Mouse (Mus musculus): ENCODE data around the gene Snx27.

Gene Snx27

DNA sequence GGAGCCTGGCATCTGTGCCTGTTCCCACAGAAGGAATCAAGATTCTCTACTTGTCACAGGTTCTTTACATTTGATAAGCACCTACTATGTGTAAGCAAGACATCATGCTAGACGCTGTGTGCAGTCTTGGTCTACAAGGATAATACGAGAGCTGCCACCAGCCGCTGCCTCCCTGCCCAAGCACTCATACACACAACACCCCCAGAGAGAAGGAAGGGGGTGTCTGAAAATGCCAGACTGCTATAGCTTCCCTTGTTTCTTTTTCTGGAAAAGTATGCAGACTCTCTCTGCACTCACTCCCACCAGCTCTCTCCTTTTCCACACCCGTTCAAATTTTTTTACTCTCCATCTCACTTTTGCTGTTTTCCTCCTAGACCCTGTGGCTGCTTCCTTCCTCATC is 105.1 kb downstream of the Snx27 start:
- no peak for DNase-seq (ENCODE audit: low spot score)

DNA sequence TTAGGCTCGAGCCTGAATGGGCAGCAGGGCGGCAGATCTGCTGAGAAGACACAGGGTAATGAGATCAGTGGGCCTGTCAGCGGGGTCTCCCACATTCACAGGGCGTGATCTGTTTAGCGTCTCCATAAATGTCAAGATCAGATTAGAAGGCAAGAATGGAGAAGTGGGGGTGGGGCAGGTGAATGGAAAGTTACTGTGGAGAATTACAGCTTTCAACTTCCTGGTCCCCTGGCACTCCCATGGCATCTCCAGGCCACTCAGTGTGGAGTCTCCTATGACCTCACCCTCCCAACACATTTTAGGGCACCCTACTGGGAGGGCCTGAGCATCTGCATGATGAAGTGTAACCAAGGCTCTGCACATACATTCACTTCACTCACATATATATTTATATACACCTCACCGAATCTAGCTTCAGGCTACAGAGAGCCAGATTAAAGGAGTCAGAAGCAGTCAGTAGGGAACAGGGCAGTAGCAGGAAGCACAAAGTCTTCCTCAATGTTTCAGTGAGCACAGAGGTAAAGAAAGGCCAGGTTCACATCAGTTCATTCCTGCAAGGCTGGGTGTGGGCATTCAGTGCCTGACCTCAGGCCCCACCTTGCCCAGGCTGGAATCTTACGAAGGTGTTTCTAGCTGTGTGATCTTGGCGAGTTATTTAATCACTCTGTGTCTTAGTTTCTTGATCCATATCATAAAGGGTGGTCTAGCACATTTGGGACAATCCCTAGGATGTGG is 106.0 kb downstream of the Snx27 start:
- DNase-seq (ENCODE audit: low spot score) = no peak

DNA sequence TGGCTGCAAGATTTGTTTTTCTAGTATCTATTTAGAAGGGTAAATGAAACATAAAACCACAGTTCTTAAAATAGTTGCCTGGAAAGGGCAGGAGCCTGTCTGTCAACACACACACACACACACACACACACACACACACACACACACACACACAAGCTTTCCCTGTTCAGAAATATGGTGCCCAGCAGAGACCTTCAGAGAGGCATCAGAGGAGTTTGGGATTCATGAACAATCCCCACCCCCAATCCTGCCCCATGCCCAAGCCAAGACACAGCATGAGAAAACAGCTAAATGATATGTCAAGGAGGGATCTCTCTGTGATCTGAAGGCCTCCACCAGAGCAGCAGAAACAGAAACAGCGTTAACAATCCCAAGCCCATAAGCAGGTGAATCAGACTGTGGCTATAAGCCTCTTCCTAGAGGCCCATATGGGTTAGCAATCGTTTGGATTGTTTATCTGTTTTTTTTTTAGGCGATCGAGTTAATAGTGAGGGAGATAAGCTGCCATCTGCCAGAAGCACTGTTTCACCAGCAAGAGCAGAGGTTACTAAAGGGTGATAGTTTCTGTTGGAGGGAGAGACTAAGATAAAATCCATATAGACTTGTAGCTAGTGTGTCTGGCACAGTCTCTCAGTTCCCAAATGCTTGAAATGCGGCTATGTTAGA is 108.8 kb downstream of the Snx27 start:
- DNase-seq (ENCODE audit: low spot score) = no peak

DNA sequence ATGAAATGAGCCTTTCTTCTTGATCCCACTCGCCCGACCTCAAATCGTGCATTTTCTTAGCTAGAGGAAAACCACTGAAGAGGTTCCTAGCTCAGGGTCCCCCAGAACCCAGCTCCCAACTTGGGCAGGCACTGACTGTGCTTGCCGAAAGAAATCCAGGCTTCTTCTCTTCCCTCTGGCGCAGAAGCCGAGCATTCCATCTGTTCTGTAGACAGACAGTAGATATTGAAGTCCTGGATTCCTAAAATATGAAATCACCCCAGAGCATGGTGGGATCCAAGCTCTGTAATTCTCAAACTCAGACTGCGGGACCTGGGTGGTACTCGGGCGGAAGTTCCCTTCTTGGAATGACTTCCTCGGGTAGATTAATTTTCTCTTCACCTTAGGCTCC is 109.4 kb downstream of the Snx27 start:
- no peak for DNase-seq (ENCODE audit: low spot score)

DNA sequence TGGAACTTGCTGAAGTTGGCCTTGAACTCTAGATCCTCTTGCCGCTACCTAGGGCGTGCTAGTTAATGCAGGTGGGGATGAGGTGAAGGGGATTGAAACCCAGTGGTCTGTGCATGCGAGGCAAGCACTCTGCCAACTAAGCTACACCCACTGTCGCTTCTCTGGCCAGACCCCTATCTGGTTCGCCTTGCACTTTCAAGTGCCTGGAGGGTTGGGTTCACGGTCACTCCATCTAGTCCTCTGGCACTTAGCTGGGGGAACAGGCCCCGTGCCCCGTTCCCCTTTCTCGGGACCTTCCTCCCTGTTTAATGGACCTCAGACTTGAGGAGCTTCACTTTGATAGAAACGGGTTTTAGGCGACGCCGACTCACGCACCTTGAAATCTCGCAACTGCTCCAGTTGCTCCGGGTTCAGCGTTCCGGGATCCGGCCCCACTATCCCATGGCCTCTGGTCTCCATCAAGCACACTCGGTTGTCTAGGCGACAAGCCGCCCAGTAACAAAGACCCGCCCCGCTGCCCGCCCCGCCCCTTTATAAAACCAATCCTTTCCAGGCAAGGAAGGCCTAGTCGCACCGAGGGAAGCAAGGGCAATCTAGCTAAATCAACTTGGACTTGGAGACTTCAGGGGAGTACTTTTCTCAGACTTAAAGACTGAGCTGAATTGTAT is 109.9 kb downstream of the Snx27 start:
- peak; percentile 67 for DNase-seq (ENCODE audit: low spot score)

DNA sequence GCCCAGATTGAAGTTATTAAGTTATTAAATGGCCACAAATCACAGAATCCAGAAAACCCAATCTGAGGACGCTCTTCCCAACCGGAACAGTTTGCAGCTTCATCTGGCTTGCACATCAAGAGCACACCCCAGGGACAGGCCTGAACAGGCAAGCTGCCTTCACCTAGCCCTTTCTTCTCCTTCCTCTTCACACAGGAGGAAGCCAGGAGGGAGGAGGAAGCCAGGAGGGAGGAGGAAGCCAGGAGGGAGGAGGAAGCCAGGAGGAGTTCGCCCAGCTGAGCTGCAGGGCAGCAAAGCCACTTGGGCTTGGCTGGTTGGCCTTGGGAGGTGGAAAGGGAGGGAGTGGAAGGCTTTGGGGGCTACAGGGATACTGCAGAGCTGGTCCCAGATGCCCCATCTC is 113.6 kb downstream of the Snx27 start:
- DNase-seq (ENCODE audit: low spot score) = no peak

DNA sequence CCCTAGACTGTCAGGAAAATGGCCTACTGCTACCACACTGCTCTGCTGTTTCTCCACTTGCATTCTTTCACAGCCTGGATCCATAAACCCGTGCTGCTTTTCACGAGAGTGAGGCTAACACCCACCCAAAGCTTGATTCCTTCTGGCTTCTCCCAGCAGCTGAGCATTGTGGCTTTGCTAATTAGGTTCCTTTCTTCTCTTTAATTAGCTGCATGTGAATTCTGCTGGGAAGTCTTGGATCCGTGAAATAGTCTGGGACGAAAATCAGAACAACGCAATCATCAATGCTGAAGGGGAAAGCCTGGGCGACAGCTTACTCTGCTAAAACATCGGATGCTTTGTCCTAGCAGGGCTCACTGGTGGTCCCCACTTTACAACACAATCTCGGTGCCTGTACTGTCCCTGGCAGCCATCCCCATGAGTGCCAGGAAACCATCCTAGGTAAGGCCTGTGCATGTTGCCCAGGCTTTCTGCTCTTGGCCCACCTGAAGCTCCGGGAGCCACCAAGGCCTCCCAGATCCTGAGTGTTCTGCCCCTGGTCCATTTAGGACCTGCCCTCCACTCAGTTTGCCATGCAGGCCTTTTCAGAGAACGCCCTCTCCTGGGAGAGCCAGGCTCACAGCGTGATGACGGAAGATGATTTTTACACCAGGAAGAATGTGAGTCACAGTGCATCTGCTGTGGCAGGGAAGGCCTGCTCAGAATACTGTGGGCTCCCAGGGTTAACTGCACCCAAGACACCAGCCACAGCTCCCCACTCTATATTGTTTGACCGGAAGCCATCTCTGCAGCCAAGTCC is 116.7 kb downstream of the Snx27 start:
- no peak for DNase-seq (ENCODE audit: low spot score)

DNA sequence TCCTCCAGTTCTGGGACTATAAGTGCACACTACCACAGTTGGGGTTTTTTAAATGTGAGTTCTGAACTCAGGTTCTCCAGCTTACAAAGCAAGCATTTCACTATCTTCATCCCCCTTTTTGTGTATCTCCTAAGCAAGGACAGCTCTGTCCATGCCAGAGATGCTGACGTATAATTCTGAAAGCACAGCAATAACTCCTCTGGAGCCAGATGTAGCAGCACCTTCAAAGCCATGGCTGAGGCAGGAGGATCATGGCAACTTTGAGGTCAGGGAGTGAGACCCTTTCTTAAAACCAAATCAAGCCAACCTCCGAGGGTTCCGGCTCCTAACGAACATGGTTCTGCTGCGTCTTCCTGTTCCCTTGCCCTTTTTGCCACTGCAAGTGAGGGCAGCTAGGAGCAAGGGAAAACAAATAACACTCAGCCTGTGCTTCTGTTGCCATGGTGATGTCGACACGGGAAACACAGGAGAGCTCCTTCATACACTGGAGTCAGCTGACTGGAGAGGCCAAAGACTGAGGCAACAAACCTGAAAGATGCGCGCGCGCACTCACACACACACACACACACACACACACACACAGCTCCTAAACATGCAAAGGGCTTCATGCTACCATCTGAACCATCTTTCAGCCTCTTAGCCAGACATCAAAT is 118.5 kb downstream of the Snx27 start:
- peak; percentile 33 for DNase-seq (ENCODE audit: low spot score)

DNA sequence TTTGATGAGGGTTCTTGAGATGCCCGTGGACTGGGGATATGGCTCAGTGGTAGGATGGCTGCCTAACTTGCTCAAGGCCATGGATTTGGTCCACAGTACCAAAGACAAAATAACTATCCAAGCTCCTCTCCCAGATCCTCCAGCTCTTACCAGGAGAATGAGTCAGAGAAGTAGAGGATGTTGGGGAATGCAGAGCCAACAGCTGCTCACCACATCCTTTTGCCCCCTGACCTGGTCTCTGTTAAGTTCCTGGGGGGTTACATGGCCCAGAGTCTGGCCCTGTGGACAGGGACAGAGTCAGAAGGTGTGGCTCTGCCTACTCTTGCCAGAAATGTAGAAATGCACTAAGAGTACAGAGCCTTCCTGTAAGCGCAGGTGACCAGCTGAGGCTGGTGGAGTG is 122.7 kb downstream of the Snx27 start:
- DNase-seq (ENCODE audit: low spot score) = no peak

- DNase-seq (ENCODE audit: low spot score) = no peak
Measured at GRCm38 (mm10) chr3:94457055-94457454, 125.5 kb downstream of the Snx27 start.

- DNase-seq (ENCODE audit: low spot score) = peak; percentile 84
Measured at GRCm38 (mm10) chr3:94456529-94457000, 126.0 kb downstream of the Snx27 start.

DNA sequence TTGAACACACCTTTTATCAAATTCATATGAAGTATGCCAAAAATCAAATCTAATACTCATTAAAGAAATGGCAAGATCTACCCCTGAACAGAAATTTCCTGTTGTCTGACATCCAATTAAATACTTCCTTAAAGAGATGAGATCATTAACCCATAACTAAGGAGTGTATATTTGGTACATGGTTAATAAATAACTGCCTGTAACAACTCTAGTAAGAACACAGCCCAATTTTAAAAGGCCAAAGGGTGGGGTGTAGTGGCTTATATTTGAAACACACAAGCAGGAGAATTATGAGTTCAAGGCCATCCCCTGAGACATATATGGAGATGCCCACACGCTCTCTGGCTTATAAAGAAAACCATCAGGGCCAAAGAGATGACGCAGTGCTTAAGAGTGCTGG is 133.1 kb downstream of the Snx27 start:
- no peak for DNase-seq (ENCODE audit: low spot score)
